Mouse (Mus musculus) spleen, adult 2 months (tissue): Measurements from ENCODE around the gene Ly75. TPM values are rescaled to one million over a fixed set of nuclear protein-coding genes. Genes with fewer than 3 reads are reported as not detected.

ENCODE experiments used
- DNase-seq, 2 experiments: peaks; one replicate each; pipeline versions ENCODE4 v3.0.0 to v3.0.0-alpha.2; 2012 to 2021; ENCODE audit warnings: low spot score in 2 of 2, low read depth in 1 of 2
- H3K27ac ChIP-seq: fragments of 200-500 bp; 2 replicates; pipeline ENCODE4 v1.5.1; 2012; ENCODE audit warnings: low read length, inconsistent platforms; ENCODE audit not compliant: insufficient read depth
- H3K27me3 ChIP-seq: fragments of 200-500 bp; 2 replicates; pipeline ENCODE4 v1.6.1; 2012; ENCODE audit warnings: mild to moderate bottlenecking, moderate library complexity, low read length, inconsistent platforms; ENCODE audit not compliant: control insufficient read depth, insufficient read depth
- H3K36me3 ChIP-seq: fragments of 200-500 bp; 2 replicates; pipeline ENCODE4 v1.6.1; 2012; ENCODE audit warnings: mild to moderate bottlenecking, low read length, inconsistent platforms; ENCODE audit not compliant: control insufficient read depth, insufficient read depth
- H3K4me1 ChIP-seq: fragments of 200-500 bp; 2 replicates; pipeline ENCODE4 v1.6.1; 2011; ENCODE audit warnings: inconsistent platforms; ENCODE audit not compliant: control insufficient read depth, insufficient read depth, insufficient read length
- H3K4me3 ChIP-seq: fragments of 200-500 bp; 2 replicates; pipeline ENCODE4 v1.5.1; 2011; ENCODE audit warnings: mild to moderate bottlenecking, inconsistent platforms; ENCODE audit not compliant: insufficient read depth, insufficient read length; ENCODE audit errors: extremely low read depth
- CTCF ChIP-seq: fragments of 200-500 bp; IDR thresholded peaks from 2 replicates; pipeline ENCODE4 v1.5.1; 2011; ENCODE audit warnings: mild to moderate bottlenecking, inconsistent platforms; ENCODE audit not compliant: insufficient read depth, insufficient read length, insufficient replicate concordance; ENCODE audit errors: extremely low read depth
- POLR2A ChIP-seq: fragments of 200-500 bp; IDR thresholded peaks from 2 replicates; pipeline ENCODE4 v1.6.1; 2011; ENCODE audit warnings: low read depth, low read length, inconsistent platforms
- whole genome bisulfite sequencing: fragments of 180-500 bp; shearing (Covaris S2); methylation state at CpG from one replicate; pipeline ENCODE4 v1.1.7; 2018; 5-methylcytosine and 5-hydroxymethylcytosine counted together
- polyA plus RNA-seq: library from polyadenylated mRNA; depleted of rRNA; stranded (reverse); fragments of >200 nt; gene quantifications from 2 replicates; pipeline ENCODE4 v1.2.3, GENCODE M21; 2012; rRNA removed

The Ly75 gene
- 2.2 and 2.3 TPM in 2 replicates for polyA plus RNA-seq

GRCm38 (mm10) chr2:60382858-60383669 is at the start of gene Ly75:
Gene Ly75, minus strand, starts transcription at chr2:60383303.
- H3K4me3 ChIP-seq: peak within 1 kb of the TSS; percentile 75
- TF ChIP-seq POLR2A (no peak), CTCF (no peak)
- DNase-seq: peak; percentile 51 to 91
- no peaks in the 10 kb centered on the region for H3K36me3 ChIP-seq
- no peaks in the 10 kb centered on the region for H3K4me1 ChIP-seq
- 1% methylated on average over 46 of the region's 46 CpGs for WGBS
- peak within 1 kb of the TSS; percentile 61 for H3K27ac ChIP-seq
- H3K27me3 ChIP-seq: no peaks in the 10 kb centered on the region

GRCm38 (mm10) chr2:60430315-60431021 is 47.4 kb upstream of the Ly75 start:
- no peaks in the 10 kb centered on the region for H3K36me3 ChIP-seq
- H3K4me3 ChIP-seq: no peak overlapping the region
- DNase-seq: no peak
- no peaks in the 10 kb centered on the region; the same call in 1 of the 2 replicates for H3K4me1 ChIP-seq
- TF ChIP-seq POLR2A (no peak), CTCF (no peak)
- H3K27me3 ChIP-seq: no peaks in the 10 kb centered on the region
- WGBS: 75% methylated on average over 8 of the region's 8 CpGs
- H3K27ac ChIP-seq: no peak overlapping the region

GRCm38 (mm10) chr2:60418075-60418474 is 35.0 kb upstream of the Ly75 start:
- WGBS: 8% methylated on average over 6 of the region's 6 CpGs
- peak; percentile 62; the same call in 1 of the 2 replicates for TF ChIP-seq CTCF
- TF ChIP-seq POLR2A: no peak
- H3K36me3 ChIP-seq: no peaks in the 10 kb centered on the region
- DNase-seq: peak; percentile 19 to 54
- H3K27ac ChIP-seq: no peak overlapping the region
- H3K27me3 ChIP-seq: no peaks in the 10 kb centered on the region
- no peaks in the 10 kb centered on the region for H3K4me1 ChIP-seq
- no peak overlapping the region for H3K4me3 ChIP-seq

- Histone ChIP-seq H3K27me3 (no peaks in the 10 kb centered on the region), H3K4me1 (no peaks in the 10 kb centered on the region), H3K27ac (no peak overlapping the region), H3K4me3 (no peak overlapping the region), H3K36me3 (no peaks in the 10 kb centered on the region)
- WGBS: 80% methylated on average over 8 of the region's 8 CpGs
- DNase-seq: no peak
- no peak for TF ChIP-seq POLR2A
- TF ChIP-seq CTCF: no peak
Observed at GRCm38 (mm10) chr2:60414334-60414733, 31.2 kb upstream of the Ly75 start.

GRCm38 (mm10) chr2:60413006-60413650 is 30.0 kb upstream of the Ly75 start:
- Histone ChIP-seq H3K27me3 (no peaks in the 10 kb centered on the region), H3K36me3 (no peaks in the 10 kb centered on the region), H3K4me3 (no peak overlapping the region), H3K27ac (no peak overlapping the region), H3K4me1 (no peaks in the 10 kb centered on the region)
- TF ChIP-seq POLR2A (no peak), CTCF (no peak)
- no peak for DNase-seq
- 92% methylated on average over 18 of the region's 18 CpGs for WGBS

- Histone ChIP-seq H3K4me1 (no peaks in the 10 kb centered on the region), H3K27me3 (no peaks in the 10 kb centered on the region), H3K4me3 (no peak overlapping the region), H3K27ac (no peak overlapping the region), H3K36me3 (no peaks in the 10 kb centered on the region)
- no peak for DNase-seq
- 86% methylated on average over 7 of the region's 7 CpGs for WGBS
- TF ChIP-seq CTCF (no peak), POLR2A (no peak)
Observed at GRCm38 (mm10) chr2:60411181-60411580, 28.1 kb upstream of the Ly75 start.

- no peak for DNase-seq
- Histone ChIP-seq H3K4me3 (no peak overlapping the region), H3K27ac (no peak overlapping the region), H3K27me3 (no peaks in the 10 kb centered on the region), H3K4me1 (no peaks in the 10 kb centered on the region), H3K36me3 (no peaks in the 10 kb centered on the region)
- WGBS: 88% methylated on average over 11 of the region's 11 CpGs
- TF ChIP-seq CTCF (no peak), POLR2A (no peak)
Observed at GRCm38 (mm10) chr2:60409989-60410763, 27.1 kb upstream of the Ly75 start.
